Mouse (Mus musculus) G1E-ER4 (cell line): ENCODE data around the gene Tanc1. TPM values are rescaled to one million over a fixed set of nuclear protein-coding genes. Genes with fewer than 3 reads are reported as not detected.

ENCODE experiments used
- GATA1 ChIP-seq: IDR thresholded peaks from one replicate; pipeline ENCODE4 v1.8.0; 2012; ENCODE audit warnings: low read length, inconsistent platforms
- polyA plus RNA-seq: library from polyadenylated mRNA; stranded (reverse); fragments of >175 nt; gene quantifications from 2 replicates; pipeline ENCODE4 v1.2.3, GENCODE M21; 2012

The Tanc1 gene
- polyA plus RNA-seq, 1 experiment = 0.01 TPM

- TF ChIP-seq GATA1 = no peak
Measured at GRCm38 (mm10) chr2:59631406-59631805, 19.6 kb downstream of the Tanc1 start.

GRCm38 (mm10) chr2:59633761-59634430 is 22.1 kb downstream of the Tanc1 start:
- TF ChIP-seq GATA1 = no peak

GRCm38 (mm10) chr2:59637040-59637785 is 25.4 kb downstream of the Tanc1 start:
- no peak for TF ChIP-seq GATA1

DNA sequence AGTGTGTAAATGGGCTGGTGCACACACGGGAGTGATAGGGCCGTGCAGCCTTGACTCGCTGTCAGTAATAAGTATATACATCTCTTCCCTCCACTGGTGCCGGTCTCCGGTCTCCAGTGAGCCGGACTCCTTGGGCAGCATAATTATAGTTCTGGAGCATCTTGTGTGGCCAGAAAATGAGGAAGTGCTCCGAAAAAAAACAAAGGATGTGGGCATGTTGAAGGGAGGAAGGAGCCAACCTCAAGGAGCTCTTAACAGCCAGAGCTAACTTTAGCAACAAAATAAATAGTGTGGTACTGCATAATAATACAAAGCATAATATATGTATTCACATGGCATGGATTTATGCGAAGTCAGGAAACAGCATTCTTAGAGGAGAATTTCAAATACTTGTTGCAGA is 30.9 kb downstream of the Tanc1 start:
- TF ChIP-seq GATA1 = no peak

DNA sequence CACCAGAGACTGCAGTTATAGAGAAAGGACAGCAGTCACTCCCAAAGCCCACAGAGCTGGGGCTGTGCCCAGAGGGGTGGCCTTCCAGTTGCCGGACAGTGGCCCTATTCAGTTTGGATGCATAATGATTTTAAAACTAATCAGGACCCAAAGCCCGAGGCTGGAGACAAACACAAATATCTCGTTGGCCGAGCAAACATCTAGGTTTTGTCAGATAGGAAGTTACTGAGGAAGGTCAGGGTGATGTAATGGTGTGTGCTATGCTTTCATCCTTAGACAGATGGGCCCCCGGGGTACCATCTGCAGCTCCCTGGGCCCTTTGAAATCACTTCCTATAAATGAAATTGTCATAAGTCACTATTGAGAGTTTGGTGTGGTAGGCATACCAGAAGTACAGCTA is 33.0 kb downstream of the Tanc1 start:
- no peak for TF ChIP-seq GATA1

DNA sequence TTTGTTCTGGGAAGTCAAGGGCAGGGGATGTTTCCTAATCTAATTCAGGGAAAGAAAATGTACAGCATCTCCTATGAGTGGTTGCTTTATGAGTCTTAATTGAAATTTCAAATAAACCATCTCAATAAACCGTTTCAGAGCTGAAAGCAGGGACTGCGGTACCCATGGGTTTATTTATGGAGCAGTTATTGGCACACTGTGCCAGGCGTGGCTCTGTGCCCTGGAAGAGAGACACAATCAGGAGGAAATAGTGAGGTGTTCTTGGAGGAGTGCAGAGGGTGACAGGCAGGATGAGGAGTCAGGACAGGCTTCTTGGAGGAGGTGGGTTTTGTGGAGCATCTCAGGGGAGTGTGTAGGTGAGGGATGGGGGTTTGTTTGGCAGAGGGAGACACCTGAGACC is 33.7 kb downstream of the Tanc1 start:
- no peak for TF ChIP-seq GATA1

- TF ChIP-seq GATA1 = no peak
Measured at GRCm38 (mm10) chr2:59646740-59647390, 35.0 kb downstream of the Tanc1 start.

DNA sequence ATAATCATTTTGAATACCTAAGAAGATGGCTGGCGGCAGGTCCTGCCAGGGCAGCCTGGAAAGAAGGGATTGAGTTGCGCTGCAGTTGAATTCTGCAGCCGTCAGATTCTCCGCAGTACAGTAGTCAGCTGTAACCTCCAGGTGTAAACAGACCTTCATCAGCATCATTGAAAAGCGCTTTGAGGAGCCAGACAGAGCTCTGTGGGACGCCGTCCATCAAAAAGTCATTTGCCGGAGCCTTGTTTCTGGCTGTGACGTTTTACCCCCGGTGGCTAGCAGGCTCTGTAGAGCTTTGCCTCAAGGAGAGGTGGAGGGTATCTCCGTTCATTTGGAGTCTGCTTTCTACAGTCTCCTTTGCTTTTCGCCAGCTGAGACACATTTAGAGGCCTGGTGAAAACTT is 36.6 kb downstream of the Tanc1 start:
- no peak for TF ChIP-seq GATA1

DNA sequence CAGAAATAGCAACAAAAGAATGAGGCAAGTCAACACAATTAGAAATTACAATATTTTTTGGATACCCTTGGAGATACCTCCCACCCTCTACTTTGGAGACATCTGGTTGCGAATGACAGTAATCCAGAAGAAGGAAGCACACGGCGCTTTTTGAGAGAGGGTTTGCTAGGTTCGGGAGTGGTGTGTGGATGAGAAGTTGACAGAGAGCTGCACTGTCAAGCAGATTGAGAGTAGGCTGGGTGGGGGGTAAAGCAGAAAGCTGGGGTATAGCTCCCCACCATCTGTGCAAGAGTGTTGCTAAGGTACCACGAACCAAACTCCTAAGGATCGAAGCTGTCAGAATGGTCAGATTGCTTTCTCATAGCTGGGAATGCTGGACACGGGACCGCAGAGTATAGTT is 40.0 kb downstream of the Tanc1 start:
- no peak for TF ChIP-seq GATA1

DNA sequence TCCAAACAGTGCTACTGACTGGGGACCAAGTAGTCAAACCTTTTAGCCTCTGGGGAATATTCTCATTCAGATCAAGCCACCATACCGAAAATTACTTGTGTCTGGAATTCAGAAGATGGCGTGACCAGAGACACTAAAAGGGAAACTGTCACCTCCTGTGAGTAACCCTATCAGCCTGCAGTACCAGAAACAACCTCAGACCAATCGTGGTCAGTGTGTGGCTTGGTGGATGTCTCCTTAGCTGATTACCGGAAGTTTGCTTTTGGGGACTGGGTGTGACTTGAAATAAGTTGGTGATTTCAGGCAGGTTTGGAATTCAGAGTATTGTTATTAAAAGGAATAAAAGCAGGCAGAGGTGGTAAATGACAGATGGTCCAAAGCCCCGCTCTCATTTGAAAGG is 40.9 kb downstream of the Tanc1 start:
- TF ChIP-seq GATA1 = no peak

DNA sequence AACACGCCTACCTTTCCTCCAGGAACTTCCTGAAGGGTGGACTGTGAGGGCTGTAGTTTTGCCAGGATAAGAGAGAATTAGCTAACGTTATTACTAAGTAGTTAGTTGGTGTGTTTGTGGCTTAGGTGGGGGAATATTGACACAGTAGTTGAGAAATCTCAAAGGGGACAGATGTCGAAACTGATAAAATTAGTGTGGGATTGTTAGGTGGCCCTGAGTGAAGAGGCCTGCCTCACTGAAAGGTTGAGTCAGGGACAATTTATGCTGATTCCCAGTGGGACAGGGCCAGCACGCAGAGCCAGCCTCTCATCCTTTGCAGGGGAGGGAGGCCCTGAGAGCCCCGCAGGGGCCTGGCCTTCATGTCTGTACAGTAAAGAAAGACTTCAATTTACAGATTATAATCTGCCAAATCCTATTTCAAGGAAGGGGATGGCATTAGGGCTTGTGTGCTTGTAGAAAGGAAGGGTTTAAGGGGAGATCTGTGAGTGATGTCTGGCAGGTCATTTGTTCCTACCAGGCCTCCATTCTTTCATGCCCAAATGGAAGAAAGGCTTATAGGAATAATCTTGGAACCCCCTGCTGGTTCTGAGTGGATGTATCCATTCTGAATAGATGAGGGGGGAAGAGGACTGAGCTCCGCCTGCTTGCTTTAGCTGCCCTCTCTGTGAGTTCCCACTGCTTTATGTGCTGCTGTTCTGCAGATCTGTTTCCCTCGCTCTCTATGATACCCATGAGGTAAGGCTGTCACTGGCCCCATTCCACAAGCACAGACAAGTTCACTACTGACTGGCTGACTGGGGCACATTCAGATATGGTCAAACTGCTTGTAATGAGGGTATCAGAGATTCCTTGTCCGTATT is 41.7 kb downstream of the Tanc1 start:
- no peak for TF ChIP-seq GATA1

DNA sequence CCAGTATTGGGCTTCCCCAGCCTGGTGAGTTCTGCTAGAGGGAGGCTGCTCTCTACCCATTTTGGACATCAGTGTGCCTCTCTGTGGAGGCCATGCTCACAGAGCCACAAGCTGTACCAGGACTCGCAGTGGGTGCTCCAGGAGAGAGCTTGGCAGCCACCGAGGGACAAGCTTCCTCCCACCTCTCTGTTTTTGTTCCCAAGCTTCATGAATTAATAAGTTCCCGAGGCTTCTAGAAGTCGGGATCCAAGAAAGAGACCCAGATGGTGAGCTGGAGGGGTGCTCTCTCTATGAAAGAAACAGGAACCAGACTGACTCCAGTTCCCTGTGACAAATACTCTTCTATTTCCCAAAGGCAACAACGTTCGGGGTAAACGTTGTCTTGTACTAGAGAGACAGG is 43.6 kb downstream of the Tanc1 start:
- no peak for TF ChIP-seq GATA1

DNA sequence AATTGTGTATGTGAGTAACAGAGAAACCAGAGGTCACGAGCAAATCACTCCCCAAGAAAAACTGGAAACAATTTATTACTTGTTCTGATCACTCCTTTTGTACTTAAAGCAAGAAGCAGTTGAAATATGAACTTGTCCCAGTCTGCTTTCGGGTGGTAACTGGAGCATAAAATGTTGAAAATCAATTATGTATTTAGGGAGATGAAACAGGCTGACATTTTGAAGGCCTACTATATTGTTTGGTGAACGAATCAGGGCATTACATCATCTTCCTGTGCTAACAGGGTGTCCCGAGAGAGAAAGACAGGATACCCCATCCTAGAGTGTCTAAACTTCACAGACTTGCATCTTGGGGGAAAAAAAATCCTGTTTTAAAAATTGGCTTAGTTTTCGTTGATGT is 44.8 kb downstream of the Tanc1 start:
- no peak for TF ChIP-seq GATA1

DNA sequence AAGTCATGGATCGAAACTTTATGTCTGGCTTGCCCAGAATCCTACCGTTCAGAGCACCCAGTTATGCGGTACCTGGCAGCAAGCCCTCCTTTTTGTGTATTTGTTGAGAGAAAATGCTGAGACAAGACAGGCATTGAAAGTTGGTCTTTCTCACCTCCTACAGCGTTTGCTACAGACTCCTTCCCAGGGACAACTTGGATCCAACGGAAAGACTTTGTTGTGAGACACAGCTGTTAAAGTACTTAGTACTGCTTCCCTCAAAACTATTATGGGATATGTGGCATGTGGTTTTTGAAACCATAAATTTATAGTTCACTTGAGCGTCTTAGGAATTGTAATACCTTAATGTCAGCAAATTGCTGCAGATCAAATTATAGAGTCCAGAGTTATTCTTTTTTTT is 47.8 kb downstream of the Tanc1 start:
- no peak for TF ChIP-seq GATA1

DNA sequence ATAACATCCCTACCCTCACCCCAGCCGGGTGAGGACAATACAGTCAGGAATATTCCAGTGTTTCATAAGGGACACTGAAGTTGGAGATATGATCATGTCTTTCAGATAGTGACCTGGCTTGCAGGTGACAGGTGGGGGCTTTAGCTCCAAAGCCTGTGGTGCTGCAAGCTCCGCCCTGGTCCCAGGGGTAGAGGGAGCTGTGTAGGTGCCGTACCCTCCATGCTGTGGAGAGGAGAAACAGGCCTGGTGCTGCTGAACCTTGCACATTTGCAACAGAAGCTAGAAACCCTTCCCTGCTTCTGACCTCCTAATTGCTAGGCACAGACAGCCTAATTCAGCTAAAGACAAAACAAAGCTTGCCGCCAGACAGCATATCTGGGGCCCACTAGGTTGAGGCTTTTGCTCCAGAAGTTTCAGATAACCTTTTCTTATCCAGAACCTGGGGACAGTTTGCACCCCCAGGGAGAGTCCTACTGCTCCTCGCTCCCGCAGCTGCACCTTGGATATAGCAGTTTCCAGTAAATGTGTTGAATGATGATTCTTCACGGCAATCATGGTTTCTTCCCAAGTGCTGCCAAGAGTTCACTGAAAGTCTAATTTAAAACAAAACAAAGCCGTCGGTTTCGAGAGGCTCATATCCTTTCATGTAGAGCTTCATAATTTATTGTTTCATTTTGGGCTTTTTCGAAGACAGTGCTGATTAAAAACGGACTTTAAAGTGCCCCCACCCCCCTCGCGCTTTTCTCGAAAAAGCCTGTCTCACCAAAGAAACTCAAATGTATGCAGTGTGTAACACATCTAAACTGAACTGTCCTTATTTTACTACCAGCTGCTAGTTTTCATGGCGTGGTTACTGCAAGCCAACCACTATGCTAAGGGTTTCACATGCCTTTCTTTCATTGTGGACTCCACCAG is 49.3 kb downstream of the Tanc1 start:
- no peak for TF ChIP-seq GATA1
